Mouse (Mus musculus) kidney, adult 11 months (tissue): Measurements from ENCODE around the gene Efcab12.

ENCODE experiments used
- DNase-seq: peaks from one replicate; pipeline ENCODE4 v3.0.0; 2022

Gene Efcab12

GRCm38 (mm10) chr6:115838745-115839144 lies 533 bp upstream of the Efcab12 start:
- DNase-seq = no peak

GRCm38 (mm10) chr6:115833861-115834260 lies 4.4 kb downstream of the Efcab12 start:
- DNase-seq = no peak

GRCm38 (mm10) chr6:115832152-115832850 lies 5.9 kb downstream of the Efcab12 start:
- no peak for DNase-seq

- no peak for DNase-seq
These were observed 7.2 kb downstream of the Efcab12 start for GRCm38 (mm10) chr6:115830779-115831601.

- DNase-seq = peak; percentile 59
These were observed 14.3 kb downstream of the Efcab12 start for GRCm38 (mm10) chr6:115823850-115824464.

GRCm38 (mm10) chr6:115821216-115821993 lies 16.8 kb downstream of the Efcab12 start:
- DNase-seq = no peak

GRCm38 (mm10) chr6:115818129-115818528 lies 20.1 kb downstream of the Efcab12 start:
- DNase-seq = no peak

GRCm38 (mm10) chr6:115815041-115815440 lies 23.2 kb downstream of the Efcab12 start:
- DNase-seq = no peak

- DNase-seq = peak; percentile 50
These were observed 24.1 kb downstream of the Efcab12 start for GRCm38 (mm10) chr6:115814104-115814503.

GRCm38 (mm10) chr6:115811606-115812005 lies 26.6 kb downstream of the Efcab12 start:
- DNase-seq = no peak

- peak; percentile 84 for DNase-seq
These were observed 29.6 kb downstream of the Efcab12 start, which contains the start of gene Rpl32 for GRCm38 (mm10) chr6:115808488-115809231. Rpl32 (minus strand) TSS chr6:115808747.

GRCm38 (mm10) chr6:115808196-115808487 lies 30.1 kb downstream of the Efcab12 start:
- DNase-seq = no peak

GRCm38 (mm10) chr6:115807464-115808195 lies 30.6 kb downstream of the Efcab12 start:
- no peak for DNase-seq

GRCm38 (mm10) chr6:115804432-115805192 lies 33.6 kb downstream of the Efcab12 start:
- DNase-seq = no peak

- DNase-seq = peak; percentile 75
These were observed 34.5 kb downstream of the Efcab12 start for GRCm38 (mm10) chr6:115803541-115804382.

GRCm38 (mm10) chr6:115801811-115802210 lies 36.4 kb downstream of the Efcab12 start:
- DNase-seq = no peak

GRCm38 (mm10) chr6:115792691-115793215 lies 45.5 kb downstream of the Efcab12 start:
- peak; percentile 60 for DNase-seq

- DNase-seq = peak; percentile 81
These were observed 46.1 kb downstream of the Efcab12 start for GRCm38 (mm10) chr6:115791842-115792686.
